Comparison of ENCODE assay signal across 18 mouse cellular contexts in the genomic region with DNA sequence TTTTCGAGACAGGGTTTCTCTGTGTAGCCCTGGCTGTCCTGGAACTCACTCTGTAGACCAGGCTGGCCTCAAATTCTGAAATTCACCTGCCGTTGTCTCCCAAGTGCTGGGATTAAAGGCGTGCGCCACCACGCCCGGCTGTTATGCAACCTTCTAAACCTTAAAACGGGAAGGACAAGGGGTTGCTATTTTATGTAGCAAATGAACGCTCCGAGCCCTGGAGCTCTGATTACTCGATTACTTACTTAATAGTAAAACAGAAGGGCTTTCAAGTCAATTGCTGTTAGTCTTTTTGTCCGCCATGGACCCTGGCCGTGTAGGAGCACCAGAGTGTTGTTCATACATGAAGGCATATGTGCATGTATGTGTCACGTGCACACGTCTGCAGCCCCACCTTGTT.
A peak's percentile ranks its signal among the peaks of the same experiment; 100 is the strongest.
DNase-seq lines count a peak whose midpoint lies in the region; ATAC-seq and TF ChIP-seq lines count a peak whose summit lies in the region.
"Had no signal": no experiment of that assay in that cellular context is flagged by ENCODE, and none has a peak within 500 bp of the region (broad histone marks: within the 10 kb centered on the region; RNA-seq: fewer than 3 reads in every experiment).

No protein-coding gene starts in this region.

- ATAC-seq in heart, embryonic 12.5 days (ENCODE audit: insufficient number of reproducible peaks, low FRiP score) = no peak
- no peak for ATAC-seq in liver, postnatal 0 days
- no peak for ATAC-seq in liver, embryonic 11.5 days (replicated peaks; ENCODE audit: low FRiP score)
- ATAC-seq in intestine, embryonic 16.5 days = peak; percentile 20; the same call in 1 of the 2 replicates
- ATAC-seq: activated CD4-positive, CD25-positive, alpha-beta regulatory T cell, adult 4 months; forebrain, postnatal 0 days had no signal

- intact Hi-C loops in gastrocnemius, postnatal 36 days (cut with DNase I) = no loop called here

- no peaks in the 10 kb centered on the region for H3K27me3 ChIP-seq in heart, embryonic 12.5 days (replicated peaks)
- H3K27me3 ChIP-seq in heart, embryonic 10.5 days (ENCODE audit: insufficient read depth, poor library complexity, severe bottlenecking) = no peaks in the 10 kb centered on the region
- no peaks in the 10 kb centered on the region for H3K27me3 ChIP-seq in liver, postnatal 0 days (ENCODE audit: insufficient read depth, low read length)
- no peaks in the 10 kb centered on the region for H3K27me3 ChIP-seq in liver, embryonic 11.5 days (replicated peaks; ENCODE audit: control insufficient read depth, insufficient read depth, low read length)
- H3K27me3 ChIP-seq in intestine, embryonic 16.5 days (replicated peaks; ENCODE audit: control insufficient read depth, insufficient read depth, low read length) = no peaks in the 10 kb centered on the region
- H3K27me3 ChIP-seq: embryonic facial prominence, embryonic 12.5 days; forebrain, embryonic 12.5 days; heart, embryonic 15.5 days; Patski had no signal

- peak overlapping the region; percentile 33 for H3K4me2 ChIP-seq in heart, embryonic 12.5 days
- peak overlapping the region; percentile 22; the same call in 1 of the 2 replicates for H3K4me2 ChIP-seq in liver, postnatal 0 days (ENCODE audit: low read depth, low read length)
- no peak overlapping the region for H3K4me2 ChIP-seq in liver, embryonic 11.5 days
- H3K4me2 ChIP-seq in intestine, embryonic 16.5 days (ENCODE audit: low read depth, low read length) = no peak overlapping the region
- H3K4me2 ChIP-seq: embryonic facial prominence, embryonic 12.5 days; forebrain, embryonic 12.5 days; heart, embryonic 15.5 days had no signal

- WGBS in heart, embryonic 12.5 days = 87% methylated on average over 14 of the region's 14 CpGs
- WGBS in heart, embryonic 10.5 days = 92% methylated on average over 14 of the region's 14 CpGs
- WGBS in liver, postnatal 0 days (ENCODE audit: insufficient replicate concordance) = 77% methylated on average over 14 of the region's 14 CpGs
- WGBS in liver, embryonic 11.5 days = 87% methylated on average over 14 of the region's 14 CpGs
- 81% methylated on average over 14 of the region's 14 CpGs for WGBS in intestine, embryonic 16.5 days

- no peaks in the 10 kb centered on the region for H3K36me3 ChIP-seq in heart, embryonic 12.5 days
- no peaks in the 10 kb centered on the region for H3K36me3 ChIP-seq in heart, embryonic 10.5 days
- H3K36me3 ChIP-seq in liver, postnatal 0 days (replicated peaks; ENCODE audit: insufficient read depth, low read length) = no peaks in the 10 kb centered on the region
- no peaks in the 10 kb centered on the region for H3K36me3 ChIP-seq in liver, embryonic 11.5 days (ENCODE audit: control insufficient read depth, insufficient read depth, low read length)
- no peaks in the 10 kb centered on the region for H3K36me3 ChIP-seq in intestine, embryonic 16.5 days (ENCODE audit: control insufficient read depth, insufficient read depth, low read length)
- H3K36me3 ChIP-seq: embryonic facial prominence, embryonic 12.5 days; forebrain, embryonic 12.5 days; heart, embryonic 15.5 days; hindbrain, embryonic 10.5 days had no signal

- no peak for DNase-seq in heart, embryonic 10.5 days (ENCODE audit: low spot score)
- no peak for DNase-seq in liver, postnatal 0 days
- no peak for DNase-seq in liver, embryonic 11.5 days (ENCODE audit: low spot score)
- no peak for DNase-seq in natural killer cell, adult 2 months (ENCODE audit: low spot score in 2 of 2)
- no peak for DNase-seq in gastrocnemius, postnatal 36 days
- DNase-seq: adrenal gland, postnatal 14 days; cerebellum, adult 11-12 months; cerebellum, adult 9-10 months; cerebellum, postnatal 25 days; forebrain, postnatal 0 days had no signal

- peaks cover 49% of the 10 kb centered on the region for H3K4me1 ChIP-seq in heart, embryonic 12.5 days (replicated peaks)
- H3K4me1 ChIP-seq in heart, embryonic 10.5 days = peaks cover 50% of the 10 kb centered on the region
- H3K4me1 ChIP-seq in liver, postnatal 0 days (ENCODE audit: insufficient read depth) = peaks cover 5% of the 10 kb centered on the region
- no peaks in the 10 kb centered on the region for H3K4me1 ChIP-seq in liver, embryonic 11.5 days (replicated peaks; ENCODE audit: control insufficient read depth, insufficient read depth, low read length)
- peaks cover 12% of the 10 kb centered on the region for H3K4me1 ChIP-seq in intestine, embryonic 16.5 days (ENCODE audit: control insufficient read depth, insufficient read depth, low read length)

- no peak overlapping the region for H3K27ac ChIP-seq in heart, embryonic 12.5 days (ENCODE audit: poor library complexity, severe bottlenecking)
- no peak overlapping the region for H3K27ac ChIP-seq in heart, embryonic 10.5 days
- no peak overlapping the region for H3K27ac ChIP-seq in liver, postnatal 0 days (ENCODE audit: low read depth)
- no peak overlapping the region for H3K27ac ChIP-seq in liver, embryonic 11.5 days (ENCODE audit: low read depth, low read length)
- H3K27ac ChIP-seq in intestine, embryonic 16.5 days (ENCODE audit: low read length) = no peak overlapping the region
- H3K27ac ChIP-seq: embryonic facial prominence, embryonic 12.5 days; forebrain, embryonic 12.5 days; heart, embryonic 15.5 days; hindbrain, embryonic 10.5 days had no signal

- H3K4me3 ChIP-seq in heart, embryonic 12.5 days = no peak overlapping the region
- H3K4me3 ChIP-seq in heart, embryonic 10.5 days = no peak overlapping the region
- H3K4me3 ChIP-seq in liver, postnatal 0 days (ENCODE audit: low read depth, low read length) = no peak overlapping the region
- no peak overlapping the region for H3K4me3 ChIP-seq in liver, embryonic 11.5 days (ENCODE audit: low read depth, low read length)
- no peak overlapping the region for H3K4me3 ChIP-seq in intestine, embryonic 16.5 days (ENCODE audit: low read length)
- H3K4me3 ChIP-seq: embryonic facial prominence, embryonic 12.5 days; forebrain, embryonic 12.5 days; heart, embryonic 15.5 days; hindbrain, embryonic 10.5 days had no signal

- no peaks in the 10 kb centered on the region for H3K9me3 ChIP-seq in heart, embryonic 12.5 days (replicated peaks)
- H3K9me3 ChIP-seq in heart, embryonic 10.5 days = no peaks in the 10 kb centered on the region
- H3K9me3 ChIP-seq in liver, postnatal 0 days (ENCODE audit: low read length) = no peaks in the 10 kb centered on the region
- H3K9me3 ChIP-seq in liver, embryonic 11.5 days (ENCODE audit: control insufficient read depth, low read length) = no peaks in the 10 kb centered on the region
- no peaks in the 10 kb centered on the region for H3K9me3 ChIP-seq in intestine, embryonic 16.5 days (ENCODE audit: control insufficient read depth, low read length)
- H3K9me3 ChIP-seq: embryonic facial prominence, embryonic 12.5 days; forebrain, embryonic 12.5 days; heart, embryonic 15.5 days; hindbrain, embryonic 10.5 days had no signal

- no peak for TF ChIP-seq CTCF in liver, postnatal 0 days (IDR thresholded peaks at IDR 0.05; ENCODE audit: low read depth)

- TF ChIP-seq EP300 in liver, postnatal 0 days (IDR thresholded peaks at IDR 0.05; ENCODE audit: low read depth) = no peak

- no peak overlapping the region for H3K9ac ChIP-seq in heart, embryonic 12.5 days
- H3K9ac ChIP-seq in liver, postnatal 0 days (replicated peaks) = no peak overlapping the region
- no peak overlapping the region for H3K9ac ChIP-seq in liver, embryonic 11.5 days (ENCODE audit: low read depth, low read length)
- H3K9ac ChIP-seq in intestine, embryonic 16.5 days (ENCODE audit: low read depth, low read length) = no peak overlapping the region
- H3K9ac ChIP-seq: embryonic facial prominence, embryonic 12.5 days; forebrain, embryonic 12.5 days; forebrain, postnatal 0 days; heart, embryonic 15.5 days had no signal

Comparison
In these comparisons a context has a peak if more than half of its experiments do, and no peak if none do; other contexts are left out.
1. H3K4me2 ChIP-seq: peak in heart, embryonic 12.5 days (single experiment) and liver, postnatal 0 days (single experiment); none in liver, embryonic 11.5 days (single experiment) and intestine, embryonic 16.5 days (single experiment).